Mouse (Mus musculus): ENCODE measurements around the gene Fam227a. TPM values are rescaled to one million over a fixed set of nuclear protein-coding genes. Genes with fewer than 3 reads are reported as not detected.

Fam227a gene
- 1 to 10 TPM in 1 of 2 experiments, under 1 TPM in 1; 0.53 to 1.4 TPM for total RNA-seq (2021)
- long read RNA-seq, experiment 1, partial matches to known transcripts: 0 of 1 reads
- long read RNA-seq, experiment 1, other reads (novel, unspliced or antisense): 1 of 1 reads
- long read RNA-seq, experiment 2: 0 reads

- peak; percentile 95 for DNase-seq
- intact Hi-C loops (cut with DNase I; ENCODE audit: low total_unique reads): no loop called here
Measured at GRCm38 (mm10) chr15:79658531-79659375, at the start of gene Fam227a, which contains the start of gene Cby1. Fam227a (minus strand) TSS chr15:79658956. Cby1 (plus strand) TSS chr15:79659199.

GRCm38 (mm10) chr15:79708229-79708822 lies 49.6 kb upstream of the Fam227a start:
- intact Hi-C loops (cut with DNase I; ENCODE audit: low total_unique reads): no loop called here
- no peak for DNase-seq

DNA sequence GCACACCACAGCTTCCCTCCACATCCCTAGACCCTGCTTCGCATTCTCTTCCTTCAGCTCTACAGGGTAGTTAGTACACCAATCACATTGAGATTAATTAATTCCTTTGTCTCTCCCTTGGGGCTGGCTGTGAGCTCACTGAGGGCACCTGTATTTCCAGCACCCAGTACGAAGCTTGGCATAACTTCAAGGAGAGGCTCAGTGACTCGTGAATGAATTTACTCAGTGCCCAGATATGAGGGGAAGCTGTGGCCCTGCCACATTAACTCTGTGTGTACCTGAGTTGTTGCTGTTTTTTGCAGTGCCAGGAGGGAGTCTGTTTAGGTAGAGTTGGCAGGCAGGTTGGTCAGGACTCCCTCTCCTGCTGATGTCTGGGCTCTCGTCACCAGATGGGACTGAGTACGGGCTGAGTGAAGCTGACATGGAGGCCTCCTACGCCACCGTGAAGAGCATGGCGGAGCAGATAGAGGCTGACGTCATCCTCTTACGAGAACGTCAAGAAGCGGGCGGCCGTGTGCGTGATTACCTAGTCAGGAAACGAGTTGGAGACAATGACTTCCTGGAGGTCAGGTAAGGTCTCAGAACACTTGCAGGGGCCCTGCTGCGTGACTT lies 48.0 kb upstream of the Fam227a start:
- intact Hi-C loops (cut with DNase I; ENCODE audit: low total_unique reads): no loop called here
- DNase-seq: no peak

GRCm38 (mm10) chr15:79697558-79698187 lies 38.9 kb upstream of the Fam227a start:
- no peak for DNase-seq
- intact Hi-C loops (cut with DNase I; ENCODE audit: low total_unique reads): no loop called here

GRCm38 (mm10) chr15:79697011-79697410 lies 38.3 kb upstream of the Fam227a start:
- DNase-seq: no peak
- intact Hi-C loops (cut with DNase I; ENCODE audit: low total_unique reads): no loop called here

DNA sequence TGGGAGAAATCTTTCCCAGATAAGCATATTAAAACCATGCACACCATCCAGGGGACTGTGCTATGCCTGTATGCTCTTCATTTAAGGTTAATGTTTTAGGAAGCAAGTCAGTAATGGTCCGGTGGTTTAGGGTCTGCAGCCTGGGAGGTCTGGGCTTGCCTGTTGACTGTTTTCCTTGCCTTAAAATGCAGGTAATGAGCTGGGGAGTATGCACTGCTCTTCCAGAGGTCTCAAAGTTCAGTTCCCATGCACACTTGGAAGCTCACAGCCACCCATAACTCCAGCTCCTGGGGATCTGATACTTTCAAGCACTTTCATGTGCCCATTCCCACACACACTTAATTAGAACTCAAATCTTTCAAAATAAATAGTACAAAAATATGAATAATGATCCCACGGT lies 37.8 kb upstream of the Fam227a start:
- intact Hi-C loops (cut with DNase I; ENCODE audit: low total_unique reads): no loop called here
- DNase-seq: no peak

GRCm38 (mm10) chr15:79695516-79695915 lies 36.8 kb upstream of the Fam227a start:
- DNase-seq: no peak
- intact Hi-C loops (cut with DNase I; ENCODE audit: low total_unique reads): no loop called here

GRCm38 (mm10) chr15:79694512-79694911 lies 35.8 kb upstream of the Fam227a start:
- intact Hi-C loops (cut with DNase I; ENCODE audit: low total_unique reads): no loop called here
- DNase-seq: no peak

DNA sequence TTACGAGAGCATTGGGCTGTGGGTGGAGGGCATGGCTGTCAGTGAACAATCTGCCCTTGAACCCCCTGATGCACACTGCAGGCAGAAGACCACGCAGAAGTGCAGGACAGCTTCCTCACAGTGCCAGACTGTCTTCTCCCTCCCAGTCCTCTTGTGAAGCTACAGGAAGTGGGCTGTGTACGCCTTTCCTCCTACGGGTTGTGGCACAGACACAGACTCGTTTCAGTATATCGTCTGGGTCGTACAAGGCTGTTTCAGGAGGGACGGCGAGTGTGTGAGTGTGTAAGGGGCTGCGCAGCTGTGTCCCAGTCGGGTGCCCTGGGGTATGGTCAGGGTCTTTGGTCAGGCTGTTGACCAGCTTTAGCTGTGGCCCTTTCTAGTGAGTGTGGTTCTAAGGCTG lies 35.0 kb upstream of the Fam227a start:
- intact Hi-C loops (cut with DNase I; ENCODE audit: low total_unique reads): no loop called here
- no peak for DNase-seq

GRCm38 (mm10) chr15:79692334-79692733 lies 33.6 kb upstream of the Fam227a start:
- no peak for DNase-seq
- intact Hi-C loops (cut with DNase I; ENCODE audit: low total_unique reads): no loop called here

DNA sequence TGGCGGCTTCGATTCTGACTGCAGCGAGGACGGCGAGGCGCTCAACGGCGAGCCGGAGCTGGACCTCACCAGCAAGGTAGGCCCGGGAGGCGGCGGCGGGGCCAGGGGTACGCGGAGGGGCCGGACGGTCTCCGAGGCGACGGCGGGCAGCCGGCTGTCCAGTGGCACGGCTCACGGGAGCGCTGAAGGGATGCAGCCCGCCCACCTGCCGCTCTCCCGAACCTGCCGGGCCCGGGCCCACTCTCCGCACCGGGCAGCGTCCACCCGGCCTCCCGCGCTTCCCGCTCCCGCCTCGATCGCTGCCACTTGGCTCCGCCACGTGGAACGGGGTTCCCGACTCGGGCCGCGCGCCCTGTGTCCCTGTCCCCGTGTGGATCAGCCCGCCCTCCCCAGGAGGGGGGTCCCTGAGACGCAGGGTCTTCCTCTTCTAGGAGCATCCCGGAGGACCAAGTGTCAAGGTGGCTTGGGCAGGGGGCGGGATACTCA lies 32.3 kb upstream of the Fam227a start:
- peak; percentile 47 for DNase-seq
- intact Hi-C loops (cut with DNase I; ENCODE audit: low total_unique reads): no loop called here

GRCm38 (mm10) chr15:79690426-79691022 lies 31.8 kb upstream of the Fam227a start, which contains the start of gene Gtpbp1:
Gtpbp1 (plus strand) TSS chr15:79690845.
- peak; percentile 96 for DNase-seq
- intact Hi-C loops (cut with DNase I; ENCODE audit: low total_unique reads): no loop called here

- no peak for DNase-seq
- intact Hi-C loops (cut with DNase I; ENCODE audit: low total_unique reads): no loop called here
Measured at GRCm38 (mm10) chr15:79689662-79690425, 31.1 kb upstream of the Fam227a start.

DNA sequence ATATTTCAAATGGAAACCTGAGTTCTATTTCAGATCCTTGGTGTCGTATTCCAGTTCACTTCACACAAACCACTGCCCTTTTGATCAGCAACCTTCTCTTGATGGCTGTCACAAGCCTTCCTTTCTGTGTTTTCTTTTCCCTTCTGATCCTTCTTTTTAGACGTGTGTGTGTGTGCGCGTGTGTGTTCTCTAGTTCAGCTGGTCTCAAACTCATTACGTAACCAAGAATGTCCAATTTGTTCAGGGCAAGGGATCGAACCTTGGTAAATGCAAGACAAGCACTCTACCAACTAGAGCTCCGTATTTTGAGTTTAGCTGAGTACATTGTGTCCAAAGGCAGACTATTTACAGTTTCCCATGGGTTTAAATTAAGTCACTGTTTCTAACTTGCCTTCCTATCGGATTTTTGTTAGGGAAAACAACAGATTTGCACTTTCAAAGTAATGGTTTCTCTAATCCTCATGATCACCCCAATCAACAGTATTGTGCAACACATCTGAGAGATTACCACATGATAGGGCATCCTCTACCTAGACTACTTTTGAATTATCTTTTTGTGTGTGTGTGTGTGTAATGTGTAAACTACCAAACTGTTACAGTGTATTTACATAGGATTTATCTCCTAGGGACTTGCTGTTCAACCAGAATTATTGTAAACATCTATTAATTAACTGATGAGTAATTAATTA lies 29.7 kb upstream of the Fam227a start:
- no peak for DNase-seq
- intact Hi-C loops (cut with DNase I; ENCODE audit: low total_unique reads): no loop called here

DNA sequence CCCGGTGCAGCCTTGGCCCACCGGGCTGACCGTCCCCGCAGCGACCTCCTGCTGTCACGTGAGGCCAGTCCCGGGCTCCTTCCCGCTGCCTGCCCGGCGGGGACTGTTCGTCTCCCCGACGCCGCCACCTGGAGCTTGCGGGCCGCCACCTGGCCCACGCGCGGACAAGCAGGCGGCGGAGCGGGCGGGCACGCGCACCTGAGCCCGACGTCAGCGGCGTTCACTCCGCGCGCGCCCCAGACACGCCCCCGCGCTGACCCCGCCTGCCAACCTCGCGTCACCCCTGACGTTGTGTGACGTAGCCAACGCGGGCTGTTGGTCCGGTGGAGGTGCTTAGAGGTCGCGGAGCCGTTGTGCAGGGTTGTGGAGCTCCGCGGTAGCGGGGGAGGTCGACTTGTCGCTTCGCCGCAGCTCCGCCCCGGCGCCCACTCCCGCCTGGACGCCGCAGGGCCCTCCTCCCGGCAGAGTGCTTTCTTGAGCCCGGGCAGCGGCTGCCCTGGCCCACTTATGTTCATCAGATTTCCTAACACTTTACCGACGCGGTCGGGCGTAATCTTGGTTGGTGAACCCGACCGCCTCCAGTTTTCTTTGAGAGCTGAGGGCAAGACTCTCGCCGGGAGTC lies 29.0 kb upstream of the Fam227a start, which contains the start of gene Josd1:
Gene Josd1, minus strand, starts transcription at position 274 of the 622 bp plus-strand sequence.
- intact Hi-C loops (cut with DNase I; ENCODE audit: low total_unique reads): no loop called here
- DNase-seq: peak; percentile 93

DNA sequence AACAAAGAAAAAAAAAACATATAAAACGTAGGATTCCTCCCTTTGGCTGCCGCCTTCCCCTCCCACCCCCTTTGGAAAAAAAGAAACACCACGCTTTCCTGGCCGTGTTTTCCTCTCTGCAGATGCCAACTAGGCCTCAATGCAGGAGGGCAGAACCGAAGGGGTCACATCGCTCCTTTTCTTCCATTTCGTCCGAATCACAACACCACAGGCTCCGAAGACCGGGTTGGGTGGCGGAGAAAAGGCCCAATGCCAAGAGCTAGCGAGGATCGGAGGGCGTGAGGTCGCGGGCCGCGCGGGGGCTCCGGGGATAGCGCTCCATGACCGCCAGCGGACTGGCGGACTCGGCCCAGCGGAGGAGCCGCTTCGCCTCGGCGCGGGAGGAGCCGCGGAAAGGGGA lies 28.4 kb upstream of the Fam227a start:
- intact Hi-C loops (cut with DNase I; ENCODE audit: low total_unique reads): no loop called here
- DNase-seq: no peak

GRCm38 (mm10) chr15:79686046-79686869 lies 27.5 kb upstream of the Fam227a start:
- intact Hi-C loops (cut with DNase I; ENCODE audit: low total_unique reads): no loop called here
- no peak for DNase-seq

Data from gastrocnemius, postnatal 14 days (tissue).